Mouse (Mus musculus) liver, postnatal 0 days (tissue): ENCODE data around the gene Dpep1.

Experiments
- CTCF ChIP-seq: sonication (generic); IDR thresholded peaks from 2 replicates; pipeline ENCODE4 v1.5.1; 2016; ENCODE audit warnings: antibody characterized with exemption, low read depth
- EP300 ChIP-seq: IDR thresholded peaks from 2 replicates; pipeline ENCODE4 v1.6.1; 2016; ENCODE audit warnings: antibody characterized with exemption, low read depth, mild to moderate bottlenecking

DNA sequence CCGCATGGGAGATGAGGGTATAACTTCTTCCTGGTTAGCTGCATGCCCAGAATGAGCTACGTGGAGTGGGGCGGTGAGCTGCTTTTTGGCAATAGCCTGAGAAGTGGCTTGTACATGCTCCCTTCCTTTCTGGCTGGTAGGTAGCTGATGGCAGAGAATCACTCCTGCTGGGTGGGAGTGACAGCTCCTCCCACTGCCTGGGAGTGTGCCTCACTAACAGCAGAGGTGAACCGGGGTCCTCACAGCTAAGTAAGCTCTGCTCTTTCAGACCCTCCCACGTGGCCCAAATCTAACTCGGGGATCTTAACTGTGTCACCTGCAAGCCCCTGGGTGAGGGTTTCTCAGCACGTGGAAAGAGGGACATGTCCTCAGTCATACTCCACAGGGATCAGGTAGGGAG is 46.5 kb downstream of the Dpep1 start:
- TF ChIP-seq CTCF (no peak), EP300 (no peak)
